Mouse (Mus musculus): Measurements from ENCODE around the gene Amotl2. TPM values are rescaled to one million over a fixed set of nuclear protein-coding genes. Genes with fewer than 3 reads are reported as not detected.

Amotl2 gene
- polyA plus RNA-seq (2014; fragmentation: Nextera tagmentation; extraction: Ambion mirVana), result 37.7 and 58.9 TPM in 2 replicates

- H3K9me3 ChIP-seq (ENCODE audit: control insufficient read depth, low read length), result no peaks in the 10 kb centered on the region
- H3K4me2 ChIP-seq (ENCODE audit: low read depth, low read length), result peak within 1 kb of the TSS; percentile 74
- H3K4me3 ChIP-seq (ENCODE audit: low read depth, low read length), result peak within 1 kb of the TSS; percentile 72
- H3K27me3 ChIP-seq (ENCODE audit: control insufficient read depth, insufficient read depth, low read length), result no peaks in the 10 kb centered on the region; the same call in 1 of the 2 replicates
- WGBS, result 4% methylated on average over 22 of the region's 22 CpGs
- ATAC-seq (ENCODE audit: low read depth), result no peak
- peaks cover 30% of the 10 kb centered on the region for H3K4me1 ChIP-seq (ENCODE audit: control insufficient read depth, insufficient read depth, low read length)
- peak within 1 kb of the TSS; percentile 96 for H3K9ac ChIP-seq (replicated peaks; ENCODE audit: low read depth, low read length)
- H3K36me3 ChIP-seq (ENCODE audit: control insufficient read depth, insufficient read depth, low read length), result peaks cover 13% of the 10 kb centered on the region; the same call in 1 of the 2 replicates
- peak within 1 kb of the TSS; percentile 93 for H3K27ac ChIP-seq (ENCODE audit: low read depth, low read length)
Measured at GRCm38 (mm10) chr9:102716481-102717163, at the start of gene Amotl2. Amotl2 (plus strand) TSS chr9:102716672.

- Histone ChIP-seq H3K4me1 (ENCODE audit: control insufficient read depth, insufficient read depth, low read length) (no peaks in the 10 kb centered on the region), H3K27me3 (ENCODE audit: control insufficient read depth, insufficient read depth, low read length) (no peaks in the 10 kb centered on the region), H3K36me3 (ENCODE audit: control insufficient read depth, insufficient read depth, low read length) (no peaks in the 10 kb centered on the region), H3K4me3 (ENCODE audit: low read depth, low read length) (no peak overlapping the region), H3K27ac (ENCODE audit: low read depth, low read length) (no peak overlapping the region), H3K9ac (replicated peaks; ENCODE audit: low read depth, low read length) (no peak overlapping the region), H3K9me3 (ENCODE audit: control insufficient read depth, low read length) (no peaks in the 10 kb centered on the region), H3K4me2 (ENCODE audit: low read depth, low read length) (no peak overlapping the region)
- WGBS, result 27% methylated on average over 6 of the region's 6 CpGs
- ATAC-seq (ENCODE audit: low read depth), result no peak
Measured at GRCm38 (mm10) chr9:102668115-102668514, 48.4 kb upstream of the Amotl2 start.

GRCm38 (mm10) chr9:102668906-102669305, 47.6 kb upstream of the Amotl2 start:
- H3K27ac ChIP-seq (ENCODE audit: low read depth, low read length), result no peak overlapping the region
- H3K4me3 ChIP-seq (ENCODE audit: low read depth, low read length), result no peak overlapping the region
- H3K9ac ChIP-seq (replicated peaks; ENCODE audit: low read depth, low read length), result no peak overlapping the region
- H3K9me3 ChIP-seq (ENCODE audit: control insufficient read depth, low read length), result no peaks in the 10 kb centered on the region
- no peaks in the 10 kb centered on the region for H3K36me3 ChIP-seq (ENCODE audit: control insufficient read depth, insufficient read depth, low read length)
- H3K4me1 ChIP-seq (ENCODE audit: control insufficient read depth, insufficient read depth, low read length), result no peaks in the 10 kb centered on the region
- no peak for ATAC-seq (ENCODE audit: low read depth)
- no peak overlapping the region for H3K4me2 ChIP-seq (ENCODE audit: low read depth, low read length)
- no peaks in the 10 kb centered on the region for H3K27me3 ChIP-seq (ENCODE audit: control insufficient read depth, insufficient read depth, low read length)
- 90% methylated on average over 12 of the region's 12 CpGs for WGBS

GRCm38 (mm10) chr9:102673381-102673780, 43.1 kb upstream of the Amotl2 start:
- Histone ChIP-seq H3K4me3 (ENCODE audit: low read depth, low read length) (no peak overlapping the region), H3K4me2 (ENCODE audit: low read depth, low read length) (no peak overlapping the region), H3K27me3 (ENCODE audit: control insufficient read depth, insufficient read depth, low read length) (no peaks in the 10 kb centered on the region), H3K4me1 (ENCODE audit: control insufficient read depth, insufficient read depth, low read length) (no peaks in the 10 kb centered on the region), H3K9me3 (ENCODE audit: control insufficient read depth, low read length) (no peaks in the 10 kb centered on the region), H3K9ac (replicated peaks; ENCODE audit: low read depth, low read length) (no peak overlapping the region), H3K27ac (ENCODE audit: low read depth, low read length) (no peak overlapping the region), H3K36me3 (ENCODE audit: control insufficient read depth, insufficient read depth, low read length) (no peaks in the 10 kb centered on the region)
- WGBS, result 73% methylated on average over 7 of the region's 7 CpGs
- no peak for ATAC-seq (ENCODE audit: low read depth)

GRCm38 (mm10) chr9:102675922-102676321, 40.5 kb upstream of the Amotl2 start:
- no peak overlapping the region for H3K27ac ChIP-seq (ENCODE audit: low read depth, low read length)
- ATAC-seq (ENCODE audit: low read depth), result no peak
- no peak overlapping the region for H3K9ac ChIP-seq (replicated peaks; ENCODE audit: low read depth, low read length)
- WGBS, result 85% methylated on average over 5 of the region's 5 CpGs
- H3K4me1 ChIP-seq (ENCODE audit: control insufficient read depth, insufficient read depth, low read length), result no peaks in the 10 kb centered on the region
- no peaks in the 10 kb centered on the region for H3K9me3 ChIP-seq (ENCODE audit: control insufficient read depth, low read length)
- no peaks in the 10 kb centered on the region for H3K36me3 ChIP-seq (ENCODE audit: control insufficient read depth, insufficient read depth, low read length)
- H3K4me3 ChIP-seq (ENCODE audit: low read depth, low read length), result no peak overlapping the region
- H3K27me3 ChIP-seq (ENCODE audit: control insufficient read depth, insufficient read depth, low read length), result no peaks in the 10 kb centered on the region
- H3K4me2 ChIP-seq (ENCODE audit: low read depth, low read length), result no peak overlapping the region

GRCm38 (mm10) chr9:102681470-102681869, 35.0 kb upstream of the Amotl2 start:
- no peaks in the 10 kb centered on the region for H3K36me3 ChIP-seq (ENCODE audit: control insufficient read depth, insufficient read depth, low read length)
- H3K4me1 ChIP-seq (ENCODE audit: control insufficient read depth, insufficient read depth, low read length), result no peaks in the 10 kb centered on the region
- no peaks in the 10 kb centered on the region for H3K27me3 ChIP-seq (ENCODE audit: control insufficient read depth, insufficient read depth, low read length)
- 64% methylated on average over 7 of the region's 7 CpGs for WGBS
- H3K9ac ChIP-seq (replicated peaks; ENCODE audit: low read depth, low read length), result no peak overlapping the region
- H3K4me2 ChIP-seq (ENCODE audit: low read depth, low read length), result no peak overlapping the region
- H3K4me3 ChIP-seq (ENCODE audit: low read depth, low read length), result no peak overlapping the region
- ATAC-seq (ENCODE audit: low read depth), result no peak
- no peak overlapping the region for H3K27ac ChIP-seq (ENCODE audit: low read depth, low read length)
- no peaks in the 10 kb centered on the region for H3K9me3 ChIP-seq (ENCODE audit: control insufficient read depth, low read length)

GRCm38 (mm10) chr9:102687943-102688342, 28.5 kb upstream of the Amotl2 start:
- H3K4me3 ChIP-seq (ENCODE audit: low read depth, low read length), result no peak overlapping the region
- H3K4me1 ChIP-seq (ENCODE audit: control insufficient read depth, insufficient read depth, low read length), result peaks cover 21% of the 10 kb centered on the region; the same call in 1 of the 2 replicates
- ATAC-seq (ENCODE audit: low read depth), result no peak
- H3K27ac ChIP-seq (ENCODE audit: low read depth, low read length), result peak overlapping the region; percentile 22
- H3K36me3 ChIP-seq (ENCODE audit: control insufficient read depth, insufficient read depth, low read length), result no peaks in the 10 kb centered on the region
- 15% methylated on average over 4 of the region's 4 CpGs for WGBS
- no peaks in the 10 kb centered on the region for H3K9me3 ChIP-seq (ENCODE audit: control insufficient read depth, low read length)
- H3K9ac ChIP-seq (replicated peaks; ENCODE audit: low read depth, low read length), result no peak overlapping the region
- H3K4me2 ChIP-seq (ENCODE audit: low read depth, low read length), result no peak overlapping the region
- no peaks in the 10 kb centered on the region for H3K27me3 ChIP-seq (ENCODE audit: control insufficient read depth, insufficient read depth, low read length)

GRCm38 (mm10) chr9:102689406-102689939, 27.0 kb upstream of the Amotl2 start:
- 4% methylated on average over 13 of the region's 13 CpGs for WGBS

GRCm38 (mm10) chr9:102689940-102690642, 26.4 kb upstream of the Amotl2 start:
- no peaks in the 10 kb centered on the region for H3K36me3 ChIP-seq (ENCODE audit: control insufficient read depth, insufficient read depth, low read length)
- H3K4me2 ChIP-seq (ENCODE audit: low read depth, low read length), result peak overlapping the region; percentile 75
- peak overlapping the region; percentile 44 for H3K4me3 ChIP-seq (ENCODE audit: low read depth, low read length)
- H3K9me3 ChIP-seq (ENCODE audit: control insufficient read depth, low read length), result no peaks in the 10 kb centered on the region
- H3K27me3 ChIP-seq (ENCODE audit: control insufficient read depth, insufficient read depth, low read length), result no peaks in the 10 kb centered on the region
- under 1% methylated on average over 44 of the region's 44 CpGs for WGBS
- H3K27ac ChIP-seq (ENCODE audit: low read depth, low read length), result peak overlapping the region; percentile 96
- peaks cover 21% of the 10 kb centered on the region; the same call in 1 of the 2 replicates for H3K4me1 ChIP-seq (ENCODE audit: control insufficient read depth, insufficient read depth, low read length)
- peak overlapping the region; percentile 81 for H3K9ac ChIP-seq (replicated peaks; ENCODE audit: low read depth, low read length)
- peak; percentile 90 for ATAC-seq (ENCODE audit: low read depth)

More at GRCm38 (mm10) chr9:102689406-102689939, 27.0 kb upstream of the Amotl2 start:
- H3K27me3 ChIP-seq (ENCODE audit: control insufficient read depth, insufficient read depth, low read length), result no peaks in the 10 kb centered on the region
- H3K4me3 ChIP-seq (ENCODE audit: low read depth, low read length), result peak overlapping the region; percentile 44
- peak overlapping the region; percentile 96 for H3K27ac ChIP-seq (ENCODE audit: low read depth, low read length)
- peak; percentile 69 for ATAC-seq (ENCODE audit: low read depth)
- H3K4me2 ChIP-seq (ENCODE audit: low read depth, low read length), result peak overlapping the region; percentile 75
- H3K9ac ChIP-seq (replicated peaks; ENCODE audit: low read depth, low read length), result peak overlapping the region; percentile 81
- H3K36me3 ChIP-seq (ENCODE audit: control insufficient read depth, insufficient read depth, low read length), result no peaks in the 10 kb centered on the region
- H3K9me3 ChIP-seq (ENCODE audit: control insufficient read depth, low read length), result no peaks in the 10 kb centered on the region
- peaks cover 21% of the 10 kb centered on the region; the same call in 1 of the 2 replicates for H3K4me1 ChIP-seq (ENCODE audit: control insufficient read depth, insufficient read depth, low read length)
